10 mouse cellular contexts compared by ENCODE assay signal in genomic region chr6:91534268-91534667, GRCm38 (mm10).
"Had no signal": no experiment of that assay in that cellular context is flagged by ENCODE, and none has a peak within 500 bp of the region (broad histone marks: within the 10 kb centered on the region; RNA-seq: fewer than 3 reads in every experiment).

No protein-coding gene starts in this region.

- ATAC-seq: intestine, embryonic 16.5 days; liver, embryonic 12.5 days had no signal

- H3K36me3 ChIP-seq: limb, embryonic 15.5 days had no signal

- H3K4me3 ChIP-seq: left cerebral cortex, adult 2 months; limb, embryonic 15.5 days; liver, embryonic 12.5 days; midbrain, embryonic 10.5 days had no signal

- H3K4me2 ChIP-seq: limb, embryonic 15.5 days; liver, embryonic 12.5 days; lung, embryonic 14.5 days had no signal

- H3K4me1 ChIP-seq: limb, embryonic 15.5 days; liver, embryonic 12.5 days had no signal

- DNase-seq: lung, postnatal 10 days; lung, postnatal 4 days; right cerebral cortex, postnatal 14 days; thymus, postnatal 4 days had no signal

- H3K27ac ChIP-seq: left cerebral cortex, adult 2 months; limb, embryonic 15.5 days; liver, embryonic 12.5 days; midbrain, embryonic 10.5 days had no signal

- H3K9ac ChIP-seq: limb, embryonic 15.5 days; liver, embryonic 12.5 days; lung, embryonic 14.5 days had no signal

- H3K27me3 ChIP-seq: limb, embryonic 15.5 days; liver, embryonic 12.5 days had no signal

- H3K9me3 ChIP-seq: limb, embryonic 15.5 days; liver, embryonic 12.5 days; midbrain, embryonic 10.5 days had no signal
